Mouse (Mus musculus): ENCODE measurements around the gene Rp2. TPM values are rescaled to one million over a fixed set of nuclear protein-coding genes. Genes with fewer than 3 reads are reported as not detected.

Gene Rp2
- total and polyA plus RNA-seq, 2 experiments = 2.3 to 10.9 TPM

GRCm38 (mm10) chrX:20414885-20415622 lies 50.8 kb downstream of the Rp2 start:
- peak; percentile 7 for DNase-seq (ENCODE audit: extremely low read depth, low read depth, low spot score)
- 39% methylated on average over 7 of the region's 10 CpGs for WGBS
- no peak for TF ChIP-seq CTCF (IDR thresholded peaks at IDR 0.05; ENCODE audit: low read depth, low read length)
- no peak for TF ChIP-seq POLR2A (IDR thresholded peaks at IDR 0.05; ENCODE audit: extremely low read depth, insufficient read depth, low read length)
- Histone ChIP-seq H3K4me1 (ENCODE audit: control insufficient read depth, insufficient read depth, low read length) (peaks cover 1% of the 10 kb centered on the region; the same call in 1 of the 2 replicates), H3K79me2 (ENCODE audit: control insufficient read depth, insufficient read depth, low read length) (no peaks in the 10 kb centered on the region), H3K27ac (replicated peaks; ENCODE audit: insufficient read depth, low read depth, low read length) (no peak overlapping the region), H3K27me3 (ENCODE audit: control insufficient read depth, insufficient read depth, low read length) (no peaks in the 10 kb centered on the region), H3K36me3 (ENCODE audit: control insufficient read depth, insufficient read depth, low read length) (no peaks in the 10 kb centered on the region), H3K4me3 (ENCODE audit: insufficient read depth, low read depth, low read length) (no peak overlapping the region), H3K9ac (ENCODE audit: low read depth, low read length) (no peak overlapping the region)

- Histone ChIP-seq H3K9ac (ENCODE audit: low read depth, low read length) (no peak overlapping the region), H3K4me3 (ENCODE audit: insufficient read depth, low read depth, low read length) (no peak overlapping the region), H3K4me1 (ENCODE audit: control insufficient read depth, insufficient read depth, low read length) (peaks cover 1% of the 10 kb centered on the region; the same call in 1 of the 2 replicates), H3K79me2 (ENCODE audit: control insufficient read depth, insufficient read depth, low read length) (no peaks in the 10 kb centered on the region), H3K27ac (replicated peaks; ENCODE audit: insufficient read depth, low read depth, low read length) (no peak overlapping the region), H3K36me3 (ENCODE audit: control insufficient read depth, insufficient read depth, low read length) (no peaks in the 10 kb centered on the region), H3K27me3 (ENCODE audit: control insufficient read depth, insufficient read depth, low read length) (no peaks in the 10 kb centered on the region)
- WGBS = 90% methylated on average over 2 of the region's 2 CpGs
- no peak for DNase-seq (ENCODE audit: extremely low read depth, low read depth, low spot score)
- TF ChIP-seq POLR2A (IDR thresholded peaks at IDR 0.05; ENCODE audit: extremely low read depth, insufficient read depth, low read length) (no peak), CTCF (IDR thresholded peaks at IDR 0.05; ENCODE audit: low read depth, low read length) (no peak)
Measured at GRCm38 (mm10) chrX:20418461-20418860, 54.2 kb downstream of the Rp2 start.

- Histone ChIP-seq H3K4me1 (ENCODE audit: control insufficient read depth, insufficient read depth, low read length) (peaks cover 1% of the 10 kb centered on the region; the same call in 1 of the 2 replicates), H3K9ac (ENCODE audit: low read depth, low read length) (no peak overlapping the region), H3K79me2 (ENCODE audit: control insufficient read depth, insufficient read depth, low read length) (no peaks in the 10 kb centered on the region), H3K4me3 (ENCODE audit: insufficient read depth, low read depth, low read length) (no peak overlapping the region), H3K36me3 (ENCODE audit: control insufficient read depth, insufficient read depth, low read length) (no peaks in the 10 kb centered on the region), H3K27me3 (ENCODE audit: control insufficient read depth, insufficient read depth, low read length) (no peaks in the 10 kb centered on the region), H3K27ac (replicated peaks; ENCODE audit: insufficient read depth, low read depth, low read length) (no peak overlapping the region)
- no peak for DNase-seq (ENCODE audit: extremely low read depth, low read depth, low spot score)
- TF ChIP-seq CTCF (IDR thresholded peaks at IDR 0.05; ENCODE audit: low read depth, low read length) (no peak), POLR2A (IDR thresholded peaks at IDR 0.05; ENCODE audit: extremely low read depth, insufficient read depth, low read length) (no peak)
- 83% methylated on average over 4 of the region's 4 CpGs for WGBS
Measured at GRCm38 (mm10) chrX:20419536-20419935, 55.3 kb downstream of the Rp2 start.

- Histone ChIP-seq H3K27me3 (ENCODE audit: control insufficient read depth, insufficient read depth, low read length) (no peaks in the 10 kb centered on the region), H3K79me2 (ENCODE audit: control insufficient read depth, insufficient read depth, low read length) (no peaks in the 10 kb centered on the region), H3K27ac (replicated peaks; ENCODE audit: insufficient read depth, low read depth, low read length) (peak within 1 kb of the TSS; percentile 63), H3K4me1 (ENCODE audit: control insufficient read depth, insufficient read depth, low read length) (no peaks in the 10 kb centered on the region; the same call in 1 of the 2 replicates), H3K36me3 (ENCODE audit: control insufficient read depth, insufficient read depth, low read length) (no peaks in the 10 kb centered on the region), H3K9ac (ENCODE audit: low read depth, low read length) (peak within 1 kb of the TSS; percentile 97), H3K4me3 (ENCODE audit: insufficient read depth, low read depth, low read length) (peak within 1 kb of the TSS; percentile 99)
- peak; percentile 76 for DNase-seq (ENCODE audit: extremely low read depth, low read depth, low spot score)
- under 1% methylated on average over 17 of the region's 67 CpGs for WGBS
- TF ChIP-seq POLR2A (IDR thresholded peaks at IDR 0.05; ENCODE audit: extremely low read depth, insufficient read depth, low read length) (0 out of 2 replicates have a peak, but pooled peaks have one; percentile 47), CTCF (IDR thresholded peaks at IDR 0.05; ENCODE audit: low read depth, low read length) (no peak)
Measured at GRCm38 (mm10) chrX:20425140-20425838, 61.0 kb downstream of the Rp2 start, which contains the start of gene Jade3. Gene Jade3 (plus strand): TSS chrX:20425688.

GRCm38 (mm10) chrX:20425839-20426449 lies 61.7 kb downstream of the Rp2 start:
- Histone ChIP-seq H3K27ac (replicated peaks; ENCODE audit: insufficient read depth, low read depth, low read length) (peak overlapping the region; percentile 61), H3K36me3 (ENCODE audit: control insufficient read depth, insufficient read depth, low read length) (peaks cover under 1% of the 10 kb centered on the region; the same call in 1 of the 2 replicates), H3K9ac (ENCODE audit: low read depth, low read length) (peak overlapping the region; percentile 97), H3K4me1 (ENCODE audit: control insufficient read depth, insufficient read depth, low read length) (no peaks in the 10 kb centered on the region; the same call in 1 of the 2 replicates), H3K79me2 (ENCODE audit: control insufficient read depth, insufficient read depth, low read length) (no peaks in the 10 kb centered on the region), H3K27me3 (ENCODE audit: control insufficient read depth, insufficient read depth, low read length) (no peaks in the 10 kb centered on the region), H3K4me3 (ENCODE audit: insufficient read depth, low read depth, low read length) (peak overlapping the region; percentile 99)
- under 1% methylated on average over 34 of the region's 51 CpGs for WGBS
- no peak for DNase-seq (ENCODE audit: extremely low read depth, low read depth, low spot score)
- TF ChIP-seq POLR2A (IDR thresholded peaks at IDR 0.05; ENCODE audit: extremely low read depth, insufficient read depth, low read length) (no peak), CTCF (IDR thresholded peaks at IDR 0.05; ENCODE audit: low read depth, low read length) (peak; percentile 44)

Other genes starting within 250 kb of the Rp2 start
- 1.2 and 3.0 TPM in 2 replicates for gene Slc9a7, start 72.7 kb upstream of the Rp2 start, total RNA-seq (2014; rRNA removed)
- gene Slc9a7, start 72.7 kb upstream of the Rp2 start, polyA plus RNA-seq (2012; rRNA removed) = 0.25 and 0.65 TPM in 2 replicates
- 1.7 and 2.1 TPM in 2 replicates for gene Jade3, start 61.2 kb downstream of the Rp2 start, total RNA-seq (2014; rRNA removed)
- 0.34 and 0.52 TPM in 2 replicates for gene Jade3, start 61.2 kb downstream of the Rp2 start, polyA plus RNA-seq (2012; rRNA removed)
- 1,444 and 2,426 TPM in 2 replicates for gene Rgn, start 185.3 kb downstream of the Rp2 start, total RNA-seq (2014; rRNA removed)
- gene Rgn, start 185.3 kb downstream of the Rp2 start, polyA plus RNA-seq (2012; rRNA removed) = 291 and 400 TPM in 2 replicates